Mouse (Mus musculus) layer of hippocampus, postnatal 36 days (tissue): ENCODE results near the gene Palm. TPM values are rescaled to one million over a fixed set of nuclear protein-coding genes. Genes with fewer than 3 reads are reported as not detected.

Experiments used
- DNase-seq, 2 experiments: peaks; one replicate each; pipeline ENCODE4 v3.0.0; 2022
- total RNA-seq, 2 experiments: library from RNA; stranded (reverse); gene quantifications; 2 replicates each; pipeline ENCODE4 v1.2.3; 2021

Palm gene
- total RNA-seq, 2 experiments from 2014 or later = 262 to 290 TPM

DNA sequence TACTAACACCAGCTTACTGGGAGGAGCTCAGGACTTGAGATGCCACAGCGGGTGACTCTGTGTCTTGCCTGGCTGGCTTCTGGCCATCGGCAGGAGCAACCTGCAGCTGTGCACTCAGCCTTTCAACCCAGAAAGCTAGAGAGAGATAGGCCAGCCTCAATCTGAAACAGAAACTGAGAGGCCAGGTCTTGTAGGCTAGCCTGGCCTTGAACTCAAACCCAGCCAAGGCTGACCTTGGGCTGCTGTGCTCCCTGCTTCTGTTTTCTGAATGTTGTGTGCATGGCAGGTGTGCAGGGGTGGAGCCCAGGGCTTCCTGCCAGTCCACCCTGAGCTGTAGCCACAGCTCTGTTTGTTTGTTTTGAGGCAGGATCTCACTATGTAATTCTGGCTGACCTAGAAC is 20.2 kb upstream of the Palm start:
- DNase-seq = no peak

GRCm38 (mm10) chr10:79774486-79775279 is 18.7 kb upstream of the Palm start:
- DNase-seq = no peak

DNA sequence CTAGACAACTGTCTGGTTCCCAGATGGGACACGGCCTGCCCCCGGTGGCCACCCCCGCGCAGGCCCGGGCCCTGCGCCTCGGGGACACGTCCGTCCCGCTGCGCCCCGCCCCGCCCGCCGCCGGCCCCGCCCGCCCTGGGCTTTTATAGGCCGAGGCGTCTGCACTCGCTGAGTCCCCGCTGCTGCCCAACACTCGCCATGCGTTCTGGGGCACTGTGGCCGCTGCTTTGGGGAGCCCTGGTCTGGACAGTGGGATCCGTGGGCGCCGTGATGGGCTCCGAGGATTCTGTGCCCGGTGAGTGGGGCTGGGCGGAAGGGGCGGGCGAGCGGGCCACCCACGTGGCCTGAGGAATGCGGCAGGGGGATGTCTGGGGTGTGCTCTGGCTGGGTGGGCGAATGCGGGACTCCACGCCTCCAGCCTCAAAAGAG is 16.3 kb upstream of the Palm start, which contains the start of gene Fstl3:
Gene Fstl3 (plus strand): TSS at position 170 of the 429 bp plus-strand sequence.
- no peak for DNase-seq

- no peak for DNase-seq
Measured at GRCm38 (mm10) chr10:79778006-79778405, 15.4 kb upstream of the Palm start.

DNA sequence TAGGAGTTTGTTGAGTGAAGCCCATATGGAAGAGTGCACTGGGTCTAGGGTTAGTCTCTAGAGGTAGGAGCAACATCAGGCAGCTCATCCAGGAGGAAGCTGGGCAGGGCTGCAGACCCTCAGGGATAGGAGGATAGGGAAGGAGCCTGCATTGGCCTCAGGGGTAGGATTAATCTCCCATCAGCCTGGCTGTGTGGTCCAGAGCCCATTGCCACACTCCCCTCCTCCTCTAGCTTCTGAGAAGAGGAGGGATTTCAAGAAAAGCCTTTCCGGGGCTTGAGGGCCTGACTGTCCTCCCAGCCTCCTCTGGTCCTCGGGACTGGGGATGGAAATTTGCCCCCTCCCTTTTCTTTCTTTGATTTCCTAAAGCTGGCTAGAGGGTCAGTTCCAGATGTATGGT is 14.2 kb upstream of the Palm start:
- no peak for DNase-seq

- peak; percentile 93 to 94 for DNase-seq
Measured at GRCm38 (mm10) chr10:79779784-79780663, 13.3 kb upstream of the Palm start.

DNA sequence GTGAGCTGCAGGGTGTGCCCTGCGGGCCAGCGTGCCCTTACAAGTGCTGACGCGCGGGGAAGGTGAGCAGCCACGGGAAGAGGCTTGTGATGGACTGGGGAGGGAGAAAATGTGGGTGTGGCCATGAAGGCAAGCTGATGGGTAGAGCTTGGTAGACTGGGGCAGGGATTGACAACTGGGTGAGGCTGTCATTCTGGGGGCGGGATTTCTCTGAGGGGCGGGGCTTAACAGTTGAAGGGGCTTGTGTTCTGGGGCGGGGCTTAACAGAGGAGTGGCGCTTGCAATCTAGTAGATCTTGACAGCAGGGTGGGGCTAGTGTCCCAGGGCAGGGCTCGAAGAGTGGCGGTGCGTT is 12.7 kb upstream of the Palm start:
- no peak for DNase-seq

DNA sequence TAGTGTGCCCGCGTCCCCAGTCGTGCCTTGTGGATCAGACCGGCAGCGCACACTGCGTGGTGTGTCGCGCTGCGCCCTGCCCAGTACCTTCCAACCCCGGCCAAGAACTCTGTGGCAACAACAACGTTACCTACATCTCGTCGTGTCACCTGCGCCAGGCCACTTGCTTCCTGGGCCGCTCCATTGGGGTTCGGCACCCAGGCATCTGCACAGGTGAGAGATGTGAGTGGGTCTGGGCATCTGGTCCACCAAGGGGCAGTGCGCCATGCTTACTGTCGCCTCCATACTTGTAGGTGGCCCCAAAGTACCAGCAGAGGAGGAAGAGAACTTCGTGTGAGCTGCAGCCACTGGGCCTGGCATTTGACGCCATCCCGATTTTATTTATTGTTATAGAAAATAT is 12.2 kb upstream of the Palm start:
- DNase-seq = no peak

DNA sequence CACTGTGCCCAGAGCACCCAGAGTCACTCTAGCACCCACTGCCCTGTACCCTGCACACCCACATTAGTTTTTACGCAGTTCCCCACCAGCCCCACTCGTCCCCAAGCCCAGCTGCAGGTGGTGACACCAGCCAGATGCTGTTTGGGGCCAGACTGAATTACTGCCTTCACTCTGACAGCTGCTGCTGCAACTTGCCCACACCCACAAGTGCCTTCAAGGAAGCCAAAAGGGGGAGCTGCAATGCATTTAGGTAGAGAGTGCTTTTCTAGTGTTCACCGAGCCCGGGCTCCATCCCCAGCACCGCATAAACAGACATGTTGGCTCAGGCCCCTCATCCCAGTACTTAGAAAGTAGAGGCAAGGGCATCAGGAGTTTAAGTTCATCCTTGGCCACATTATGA is 11.4 kb upstream of the Palm start:
- DNase-seq = no peak

DNA sequence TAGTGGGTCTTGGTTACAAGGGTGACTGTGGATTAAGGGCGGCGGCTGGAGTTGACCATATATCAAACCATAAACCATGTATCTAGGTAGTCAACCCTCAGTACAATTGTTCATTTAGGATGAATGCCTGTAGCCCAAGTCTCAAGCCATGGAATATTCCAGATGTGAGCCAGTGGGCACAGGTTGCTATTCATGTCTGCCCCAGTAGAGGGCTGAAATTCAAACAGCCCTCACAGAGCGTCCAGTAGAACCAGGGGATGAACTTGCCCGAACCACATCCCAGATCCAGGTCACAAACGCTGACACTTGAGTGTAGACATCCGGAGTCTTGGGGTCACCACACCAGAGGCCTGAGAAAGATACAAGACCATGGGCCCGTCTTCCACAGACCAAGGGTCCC is 10.3 kb upstream of the Palm start:
- DNase-seq = no peak

DNA sequence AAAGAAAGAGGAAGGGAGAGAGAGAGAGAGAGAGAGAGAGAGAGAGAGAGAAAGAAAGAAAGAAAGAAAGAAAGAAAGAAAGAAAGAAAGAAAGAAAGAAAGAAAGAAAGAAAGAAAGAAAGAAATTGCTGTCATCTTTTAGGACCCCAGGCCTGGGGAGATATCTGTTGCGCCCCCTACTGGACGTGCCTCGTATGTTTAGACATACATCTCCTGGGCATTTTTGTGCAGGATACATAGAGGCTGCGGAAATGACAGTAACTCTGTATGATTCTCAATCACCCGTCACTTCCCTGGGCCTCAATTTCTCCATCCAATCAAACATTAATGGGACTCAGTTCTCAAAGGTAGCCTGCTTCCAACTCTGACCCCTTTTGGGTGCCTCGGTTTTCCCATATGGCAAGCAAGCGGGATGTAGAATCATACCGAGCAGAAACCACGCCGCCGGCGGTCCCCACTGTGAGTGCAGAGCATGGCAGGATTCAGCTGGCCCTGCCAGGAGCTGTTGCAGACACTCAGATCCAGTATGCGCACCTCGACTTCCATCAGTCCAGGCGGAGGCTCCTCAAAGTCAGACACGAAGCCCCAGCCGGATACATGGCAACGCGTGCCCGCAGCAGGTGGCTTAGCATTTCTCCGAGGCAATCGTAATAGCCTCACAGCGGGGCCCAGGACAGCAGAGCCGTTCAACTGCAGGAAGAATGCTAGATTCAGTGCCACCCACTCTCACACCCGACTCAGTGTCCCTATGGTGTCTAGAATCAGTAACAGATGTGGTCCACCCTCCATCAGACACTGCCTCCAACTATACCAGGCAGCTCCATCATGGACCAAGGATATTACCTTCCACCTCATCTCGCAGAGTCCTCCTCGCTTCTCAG is 9.2 kb upstream of the Palm start:
- DNase-seq = no peak

DNA sequence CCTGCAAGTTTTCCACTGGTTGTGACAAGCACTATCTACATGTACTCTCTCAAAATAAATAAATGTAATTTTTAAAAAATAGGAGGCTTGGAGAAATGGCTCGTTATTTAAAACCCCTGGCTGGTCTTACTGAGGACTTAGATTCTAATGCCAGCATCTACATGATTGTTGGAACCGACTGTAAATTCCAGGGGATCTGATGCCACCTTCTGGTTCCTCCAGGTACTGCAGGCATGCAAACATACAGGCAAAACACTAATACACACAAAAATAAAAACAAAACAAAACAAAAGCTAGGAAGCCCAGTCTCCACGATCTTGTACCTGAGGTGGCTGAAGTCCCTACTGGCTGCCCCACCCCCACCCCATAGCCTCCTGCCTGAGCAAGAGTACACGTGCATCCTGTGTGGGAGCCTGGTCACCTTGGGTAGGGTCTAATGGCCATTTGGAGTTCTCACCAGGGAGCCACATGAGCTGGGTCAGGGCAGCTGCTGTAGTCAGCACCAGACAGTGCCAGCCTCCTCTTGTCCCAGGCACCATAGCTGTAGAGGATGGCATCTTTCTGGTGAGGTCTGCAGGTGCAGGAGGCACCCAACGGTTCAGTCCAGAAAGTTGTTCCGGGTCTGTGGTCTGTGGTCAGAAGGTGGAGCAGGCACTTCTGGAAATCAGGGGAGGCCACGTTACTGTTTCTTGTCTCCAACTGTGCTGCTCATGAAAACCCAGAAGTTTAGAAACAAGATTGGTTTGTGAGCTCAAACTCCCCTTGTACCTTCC is 4.8 kb upstream of the Palm start:
- DNase-seq = peak in 1 of 2 experiments; percentile 68

DNA sequence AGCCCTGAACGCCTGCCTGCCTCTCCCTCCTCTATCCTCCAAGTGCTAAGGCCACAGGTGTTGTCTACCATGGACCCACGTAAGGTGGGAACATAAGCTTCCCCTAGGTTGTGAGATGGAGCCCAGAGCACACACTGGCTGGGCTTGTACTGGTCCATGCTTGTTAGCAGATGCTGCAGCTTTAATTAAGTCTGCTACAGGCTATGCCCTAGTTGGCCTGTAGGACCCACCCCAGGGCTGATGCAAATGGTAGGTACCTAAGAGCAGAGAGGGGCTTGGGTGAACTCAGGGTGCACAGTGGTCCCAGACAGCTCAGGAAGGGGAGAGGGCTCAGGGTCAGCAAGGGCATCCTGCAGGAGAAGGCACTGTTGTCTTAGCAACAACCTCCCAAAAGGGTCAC is 3.8 kb upstream of the Palm start:
- no peak for DNase-seq

DNA sequence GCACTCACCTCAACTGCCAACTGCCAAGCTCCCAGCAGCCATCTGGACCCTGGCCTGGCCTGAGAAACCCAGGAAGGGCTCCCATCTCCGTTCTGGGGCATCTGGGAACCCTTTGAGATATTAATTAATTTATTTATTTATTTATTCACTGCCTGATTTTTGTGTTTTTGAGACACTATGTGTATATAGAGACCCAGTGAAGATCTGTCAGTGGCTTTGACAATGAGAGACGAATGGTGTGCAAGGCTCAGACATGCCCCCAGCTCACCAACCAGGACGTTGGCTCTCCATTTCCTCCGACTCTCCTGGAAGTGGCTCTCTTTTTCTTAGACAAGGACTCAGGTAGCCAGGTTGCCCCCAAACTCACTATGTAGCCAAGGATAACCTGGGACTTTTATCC is 2.5 kb upstream of the Palm start, which contains the start of gene Prss57:
Gene Prss57 (minus strand): TSS at position 101 of the 400 bp plus-strand sequence.
- no peak for DNase-seq

GRCm38 (mm10) chr10:79792339-79793040 is 882 bp upstream of the Palm start:
- DNase-seq = no peak

DNA sequence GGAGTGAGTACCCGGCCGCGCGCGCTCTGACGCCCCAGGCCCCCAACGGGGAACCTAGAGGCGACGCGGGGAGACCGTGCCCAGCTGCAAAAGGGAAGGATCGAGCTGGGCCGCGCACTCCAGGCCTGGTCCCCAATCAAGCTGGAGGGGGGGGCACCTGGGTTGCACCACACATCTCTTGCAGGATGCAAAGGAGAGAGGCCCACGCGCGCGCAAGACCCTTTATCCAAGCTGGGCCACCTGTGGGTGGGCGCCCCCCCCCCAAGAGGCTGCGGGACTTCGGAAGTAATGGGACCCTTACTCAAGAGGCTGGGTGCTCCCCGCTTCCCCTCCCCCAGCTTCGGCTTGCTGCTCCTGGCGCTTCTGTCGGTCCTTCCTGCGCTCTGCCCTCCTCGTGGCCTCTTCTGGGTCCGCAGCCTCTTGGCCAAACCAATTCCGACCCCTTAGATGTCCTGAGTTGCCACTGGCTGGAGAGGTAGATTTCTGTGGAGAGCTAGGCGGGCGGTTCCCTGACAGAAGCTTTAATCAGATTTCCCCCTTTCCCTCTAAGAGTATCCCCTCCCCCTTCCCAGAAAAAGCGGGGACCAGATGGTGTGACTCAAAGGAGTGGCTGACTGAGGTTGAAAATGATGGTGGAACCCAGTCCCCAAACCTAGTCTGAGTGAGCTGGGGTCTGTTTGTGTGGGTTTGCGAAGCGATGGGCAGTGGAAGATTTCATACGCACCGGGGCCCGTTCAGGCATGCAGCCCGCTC is 542 bp downstream of the Palm start:
- peak; percentile 57 to 76 for DNase-seq

- DNase-seq = peak in 1 of 2 experiments; percentile 46
Measured at GRCm38 (mm10) chr10:79794491-79794931, 1.1 kb downstream of the Palm start.

GRCm38 (mm10) chr10:79795905-79796304 is 2.5 kb downstream of the Palm start:
- no peak for DNase-seq

DNA sequence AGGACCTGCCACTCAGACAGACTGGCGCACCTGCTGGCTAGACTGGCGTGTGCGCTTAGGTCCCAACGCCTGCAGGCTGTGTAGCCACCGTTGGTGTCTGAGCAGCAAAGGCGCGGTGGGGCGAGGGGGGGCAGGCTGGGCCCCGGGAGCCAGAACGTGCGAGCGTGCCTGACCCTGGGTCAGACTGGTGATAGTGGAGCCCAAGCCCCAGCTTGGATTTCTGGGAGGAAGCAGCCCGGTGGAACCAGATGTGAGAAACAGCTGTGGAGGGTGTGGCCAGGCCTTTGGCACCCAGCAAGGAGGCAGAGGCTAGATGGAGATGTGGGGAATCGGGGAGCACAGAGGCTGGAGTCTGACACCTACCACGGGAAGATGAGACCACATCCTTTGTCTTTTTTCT is 4.0 kb downstream of the Palm start:
- no peak for DNase-seq

GRCm38 (mm10) chr10:79798289-79798928 is 5.0 kb downstream of the Palm start:
- no peak for DNase-seq
